Mouse (Mus musculus) limb, embryonic 14.5 days (tissue): ENCODE measurements around the gene Uqcc1. TPM values are rescaled to one million over a fixed set of nuclear protein-coding genes. Genes with fewer than 3 reads are reported as not detected.

Experiments
- ATAC-seq: fragments of 200-750 bp; cut with Nextera tagmentation; 2 replicates; pipeline ENCODE4 v1.8.0; 2017; ENCODE audit warnings: low read depth, moderate number of reproducible peaks, moderate TSS enrichment; ENCODE audit not compliant: low FRiP score
- DNase-seq: peaks from one replicate; pipeline ENCODE4 v3.0.0-alpha.2; 2015; ENCODE audit warnings: low spot score
- H3K27ac ChIP-seq: fragments of 300-500 bp; sonication (generic); replicated peaks from 2 replicates; pipeline ENCODE4 v1.5.1; 2014; ENCODE audit warnings: low read depth, mild to moderate bottlenecking, low read length, moderate library complexity, mixed read lengths
- H3K27me3 ChIP-seq: fragments of 300-500 bp; sonication (generic); 2 replicates; pipeline ENCODE4 v1.6.1; 2014; ENCODE audit warnings: low read length, mixed read lengths; ENCODE audit not compliant: control insufficient read depth, insufficient read depth
- H3K36me3 ChIP-seq: fragments of 300-500 bp; sonication (generic); 2 replicates; pipeline ENCODE4 v1.6.1; 2014; ENCODE audit warnings: mild to moderate bottlenecking, low read length, moderate library complexity, mixed read lengths; ENCODE audit not compliant: control insufficient read depth, insufficient read depth
- H3K4me1 ChIP-seq: fragments of 300-500 bp; sonication (generic); 2 replicates; pipeline ENCODE4 v1.6.1; 2014; ENCODE audit warnings: antibody characterized with exemption, low read length, mixed read lengths; ENCODE audit not compliant: control insufficient read depth, insufficient read depth
- H3K4me2 ChIP-seq: fragments of 300-500 bp; sonication (generic); replicated peaks from 2 replicates; pipeline ENCODE4 v1.6.1; 2014; ENCODE audit warnings: low read depth, mild to moderate bottlenecking, low read length, moderate library complexity; ENCODE audit not compliant: severe bottlenecking
- H3K4me3 ChIP-seq: fragments of 300-500 bp; sonication (generic); replicated peaks from 2 replicates; pipeline ENCODE4 v1.5.1; 2014; ENCODE audit warnings: low read length
- H3K9ac ChIP-seq: fragments of 300-500 bp; sonication (generic); 2 replicates; pipeline ENCODE4 v1.6.1; 2014; ENCODE audit warnings: mild to moderate bottlenecking, low read depth, low read length, moderate library complexity; ENCODE audit not compliant: severe bottlenecking
- H3K9me3 ChIP-seq: fragments of 300-500 bp; sonication (generic); 2 replicates; pipeline ENCODE4 v1.6.1; 2016; ENCODE audit warnings: low read length; ENCODE audit not compliant: control insufficient read depth
- POLR2A ChIP-seq: fragments of 200-500 bp; IDR thresholded peaks from 2 replicates; pipeline ENCODE4 v1.8.0; 2012; ENCODE audit warnings: inconsistent platforms, mild to moderate bottlenecking, moderate library complexity, borderline replicate concordance; ENCODE audit not compliant: insufficient read depth, insufficient read length; ENCODE audit errors: extremely low read depth
- WGBS: fragments of 180-500 bp; shearing (Covaris S2); extraction: QIAGEN DNeasy Blood & Tissue Kit; methylation state at CpG from one replicate; pipeline ENCODE4 v1.1.7; 2014; 5-methylcytosine and 5-hydroxymethylcytosine counted together
- polyA plus RNA-seq, 2 experiments: library from polyadenylated mRNA; depleted of rRNA in 1 of 2; stranded (reverse) in 1 of 2; unstranded in 1 of 2; fragments of >200 nt; fragmentation: Nextera tagmentation in 1 of 2; extraction: Ambion mirVana in 1 of 2; gene quantifications; 2 replicates each; pipeline versions ENCODE4 v1.2.1 to v1.2.3; 2012 to 2014

Gene Uqcc1
- polyA plus RNA-seq (2012; rRNA removed) (32.6 and 42.1 TPM in 2 replicates), polyA plus RNA-seq (2014; fragmentation: Nextera tagmentation; extraction: Ambion mirVana) (57.2 and 58.5 TPM in 2 replicates)

DNA sequence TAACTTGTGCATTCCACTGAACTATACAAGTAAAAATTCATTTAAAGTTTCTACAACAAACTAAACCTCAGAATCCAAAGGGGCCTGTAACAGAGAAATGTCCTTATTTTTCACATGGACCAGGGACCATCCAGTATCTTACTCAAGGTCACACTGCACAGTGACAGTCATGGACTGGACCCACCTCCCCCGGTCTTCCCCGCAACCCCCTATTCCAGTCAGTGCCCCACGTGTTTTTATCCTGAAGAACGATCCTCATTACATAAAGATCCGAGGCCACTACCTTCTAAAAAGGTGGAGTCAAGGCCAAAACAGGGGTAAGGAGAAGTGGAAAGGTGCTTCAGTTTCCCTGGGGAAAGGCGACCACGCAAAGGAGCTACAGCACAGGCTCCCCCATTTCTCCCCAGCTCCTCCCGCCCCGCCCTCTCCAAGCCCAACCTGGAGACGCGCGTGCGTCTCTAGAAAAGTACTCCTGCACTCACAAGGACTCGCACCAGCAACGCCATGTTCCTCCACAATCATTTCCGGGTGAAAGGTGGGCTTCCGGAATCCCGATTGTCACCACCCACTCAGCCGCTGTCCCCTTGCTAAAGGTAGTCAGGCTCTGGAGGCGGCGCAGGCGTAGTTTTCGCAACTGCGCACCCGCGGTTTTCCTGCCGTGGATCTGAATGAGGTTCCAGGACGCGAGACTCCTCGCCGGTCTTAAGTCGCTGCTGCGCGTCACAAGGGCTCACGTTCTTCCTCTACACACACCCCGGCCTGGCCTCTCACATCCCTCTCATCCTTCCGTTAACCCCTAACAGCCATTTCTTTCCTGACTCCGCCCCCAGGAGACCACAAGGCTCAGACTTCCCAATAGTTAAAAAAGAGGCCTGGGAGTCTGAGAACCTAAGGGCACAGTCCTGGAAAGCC, at the start of gene Uqcc1:
Uqcc1 (minus strand) TSS at position 780 of the 912 bp plus-strand sequence.
- ATAC-seq = peak; percentile 94
- no peaks in the 10 kb centered on the region for H3K27me3 ChIP-seq
- DNase-seq = peak; percentile 95
- H3K27ac ChIP-seq = peak within 1 kb of the TSS; percentile 85
- peaks cover 14% of the 10 kb centered on the region for H3K4me1 ChIP-seq
- peak; percentile 62; the same call in 1 of the 2 replicates for TF ChIP-seq POLR2A
- WGBS = under 1% methylated on average over 38 of the region's 38 CpGs
- H3K4me2 ChIP-seq = peak within 1 kb of the TSS; percentile 77
- H3K4me3 ChIP-seq = peak within 1 kb of the TSS; percentile 62
- no peaks in the 10 kb centered on the region for H3K36me3 ChIP-seq
- H3K9me3 ChIP-seq = no peaks in the 10 kb centered on the region
- H3K9ac ChIP-seq = peak within 1 kb of the TSS; percentile 57

DNA sequence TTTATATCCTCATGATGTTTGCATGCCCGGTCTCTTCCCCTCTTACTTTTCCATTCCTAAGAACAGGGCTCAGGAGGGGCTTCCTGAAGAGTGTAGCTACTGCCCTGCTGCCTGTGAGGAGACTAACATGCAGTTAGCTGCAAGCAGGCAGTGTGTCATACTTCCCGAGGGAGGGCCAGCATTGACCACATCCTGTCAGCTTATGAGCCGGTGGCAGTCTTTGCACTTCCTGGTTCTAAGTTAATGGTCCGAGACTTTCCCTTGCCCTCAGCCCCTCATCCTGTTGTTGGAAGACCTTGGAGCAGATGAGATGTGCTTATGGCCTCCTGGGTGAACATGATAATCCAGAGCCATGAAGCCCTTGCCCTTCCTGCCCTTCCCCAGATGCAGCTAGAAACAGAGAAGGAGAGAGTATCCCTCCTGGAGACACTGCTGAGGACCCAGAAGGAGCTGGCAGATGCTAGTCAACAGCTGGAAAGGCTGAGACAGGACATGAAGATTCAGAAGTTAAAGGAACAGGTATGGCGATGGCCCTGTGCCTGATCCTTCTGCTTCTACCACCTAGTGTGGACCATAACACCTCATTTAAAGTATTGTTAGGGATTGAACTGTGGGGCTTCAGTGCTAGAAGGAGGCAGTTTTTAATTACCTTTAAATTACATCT, 49.4 kb upstream of the Uqcc1 start:
- no peak overlapping the region for H3K9ac ChIP-seq
- no peak for ATAC-seq
- no peak overlapping the region for H3K27ac ChIP-seq
- H3K4me1 ChIP-seq = no peaks in the 10 kb centered on the region
- H3K9me3 ChIP-seq = no peaks in the 10 kb centered on the region
- no peaks in the 10 kb centered on the region for H3K27me3 ChIP-seq
- WGBS = 75% methylated on average over 5 of the region's 5 CpGs
- no peak for TF ChIP-seq POLR2A
- DNase-seq = no peak
- peaks cover 91% of the 10 kb centered on the region for H3K36me3 ChIP-seq
- H3K4me3 ChIP-seq = no peak overlapping the region
- H3K4me2 ChIP-seq = no peak overlapping the region

DNA sequence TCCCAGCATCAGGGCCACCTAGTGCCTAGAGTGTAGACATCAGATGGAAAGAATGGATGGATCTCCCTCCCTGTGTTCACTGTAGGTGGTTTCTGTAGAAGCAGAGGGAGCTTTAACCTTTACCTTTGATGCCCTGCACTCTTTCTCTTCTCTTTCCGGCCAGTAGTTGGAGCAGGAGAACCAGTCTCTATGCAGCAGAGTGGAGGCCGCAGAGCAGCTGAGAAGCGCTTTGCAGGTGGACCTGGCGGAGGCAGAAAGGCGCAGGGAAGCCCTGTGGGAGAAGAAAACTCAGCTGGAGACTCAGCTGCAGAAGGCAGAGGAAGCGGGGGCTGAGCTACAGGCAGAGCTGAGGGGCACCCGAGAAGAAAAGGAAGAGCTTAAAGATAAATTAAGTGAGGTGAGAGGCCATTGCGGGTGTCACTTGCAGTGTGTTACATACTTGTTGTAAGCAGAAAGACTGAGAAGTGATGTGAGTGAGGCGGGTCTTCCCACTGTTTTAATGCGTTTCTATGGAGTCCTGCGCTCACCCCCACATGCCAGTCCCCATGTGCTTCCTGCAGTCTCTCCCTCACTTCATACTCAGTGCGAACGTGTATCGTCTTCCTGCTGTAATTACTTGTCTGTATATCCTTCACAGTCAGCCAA, 44.1 kb upstream of the Uqcc1 start:
- no peak overlapping the region for H3K9ac ChIP-seq
- H3K4me1 ChIP-seq = no peaks in the 10 kb centered on the region
- DNase-seq = no peak
- peaks cover 90% of the 10 kb centered on the region for H3K36me3 ChIP-seq
- 83% methylated on average over 14 of the region's 14 CpGs for WGBS
- H3K9me3 ChIP-seq = no peaks in the 10 kb centered on the region
- no peaks in the 10 kb centered on the region for H3K27me3 ChIP-seq
- TF ChIP-seq POLR2A = no peak
- H3K27ac ChIP-seq = no peak overlapping the region
- no peak for ATAC-seq
- H3K4me2 ChIP-seq = no peak overlapping the region
- H3K4me3 ChIP-seq = no peak overlapping the region

DNA sequence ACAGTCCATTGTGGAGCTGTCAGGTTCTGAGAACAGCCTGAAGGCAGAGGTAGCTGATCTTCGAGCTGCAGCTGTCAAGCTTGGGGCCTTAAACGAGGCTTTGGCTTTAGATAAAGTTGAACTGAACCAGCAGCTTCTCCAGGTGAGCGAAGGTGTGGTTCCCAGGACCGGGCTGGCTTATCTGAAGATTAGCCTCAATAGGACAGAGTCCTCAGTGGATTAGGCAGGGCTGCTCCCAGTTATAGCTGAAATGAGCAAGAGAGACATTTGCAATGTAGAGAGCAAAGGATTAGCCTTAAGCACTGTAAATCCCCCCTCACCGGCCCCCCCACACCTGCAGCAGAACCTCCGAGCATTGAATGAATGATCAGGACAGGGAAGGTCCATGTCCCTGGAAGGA, 43.2 kb upstream of the Uqcc1 start:
- no peak for DNase-seq
- H3K9ac ChIP-seq = no peak overlapping the region
- peaks cover 91% of the 10 kb centered on the region for H3K36me3 ChIP-seq
- H3K4me1 ChIP-seq = no peaks in the 10 kb centered on the region
- no peak overlapping the region for H3K27ac ChIP-seq
- ATAC-seq = no peak
- H3K27me3 ChIP-seq = no peaks in the 10 kb centered on the region
- H3K9me3 ChIP-seq = no peaks in the 10 kb centered on the region
- TF ChIP-seq POLR2A = no peak
- no peak overlapping the region for H3K4me2 ChIP-seq
- H3K4me3 ChIP-seq = no peak overlapping the region
- 84% methylated on average over 6 of the region's 6 CpGs for WGBS

DNA sequence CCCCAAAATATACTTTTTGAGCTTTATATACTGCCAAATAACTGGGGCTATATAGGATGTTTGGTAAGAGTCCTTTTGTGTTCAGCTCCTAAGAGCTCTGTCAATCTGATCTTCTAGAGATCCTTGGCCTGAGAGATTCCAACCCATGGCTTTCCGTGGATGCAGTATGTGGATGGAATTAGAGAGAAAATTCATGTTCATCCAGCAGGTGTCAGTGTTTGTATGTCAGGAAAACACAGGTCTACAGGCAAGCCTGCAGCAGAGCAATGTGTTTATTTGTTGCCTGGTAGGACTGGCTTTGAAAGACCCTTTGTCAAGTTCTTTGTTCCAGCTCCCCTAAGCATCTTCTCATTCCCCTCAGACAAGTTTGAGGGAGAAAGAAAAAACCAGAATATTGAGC, 32.9 kb upstream of the Uqcc1 start:
- H3K4me1 ChIP-seq = no peaks in the 10 kb centered on the region
- 52% methylated on average over 1 of the region's 1 CpGs for WGBS
- no peaks in the 10 kb centered on the region for H3K9me3 ChIP-seq
- no peak overlapping the region for H3K9ac ChIP-seq
- no peak overlapping the region for H3K4me2 ChIP-seq
- no peaks in the 10 kb centered on the region for H3K27me3 ChIP-seq
- no peak overlapping the region for H3K4me3 ChIP-seq
- no peak overlapping the region for H3K27ac ChIP-seq
- peak; percentile 44 for DNase-seq
- no peak for ATAC-seq
- no peak for TF ChIP-seq POLR2A
- H3K36me3 ChIP-seq = peaks cover 62% of the 10 kb centered on the region
